Mouse (Mus musculus): ENCODE measurements around the gene Syce3.

DNA sequence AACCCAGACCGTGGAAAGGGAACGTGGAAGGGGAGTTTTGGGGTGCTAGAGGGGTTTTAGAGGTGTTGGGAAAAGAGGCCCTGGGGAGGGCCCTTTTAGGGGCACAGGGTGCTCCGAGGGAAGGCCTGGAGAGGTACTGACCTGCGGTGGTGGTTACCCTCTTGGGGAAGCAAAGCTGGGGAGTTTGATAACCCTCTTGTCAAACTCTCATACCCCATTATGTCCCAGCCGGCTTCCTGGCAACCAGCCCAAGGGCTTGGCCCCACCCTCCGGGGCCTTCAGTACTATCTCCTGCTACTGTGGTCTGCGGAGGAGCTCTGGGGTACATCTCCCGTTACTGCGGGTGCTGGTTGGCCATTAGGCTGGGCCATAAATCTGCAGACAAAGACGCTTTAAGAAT lies 30.9 kb downstream of the Syce3 start:
- TF ChIP-seq CHD2 (IDR thresholded peaks at IDR 0.05; ENCODE audit: low read depth, low read length) (no peak), HCFC1 (IDR thresholded peaks at IDR 0.05; ENCODE audit: borderline replicate concordance, insufficient read depth, low read length) (no peak), MAFK (IDR thresholded peaks at IDR 0.05; ENCODE audit: insufficient read depth, low read depth, low read length) (no peak), ZC3H11A (IDR thresholded peaks at IDR 0.05; ENCODE audit: borderline replicate concordance, low read depth, low read length) (no peak)

Measured in ES-E14 (cell line).